Mouse (Mus musculus): ENCODE data around the gene Hps6. TPM values are rescaled to one million over a fixed set of nuclear protein-coding genes. Genes with fewer than 3 reads are reported as not detected.
"Not testable (repeated sequence)": the region's sequence is repeated elsewhere in the genome, so short reads cannot be mapped to it uniquely, and the experiment has no call there.

Hps6 gene
- total RNA-seq (2021), result 1 to 10 TPM; 4.9 to 5.5 TPM
- long read RNA-seq, experiment 1, transcript Hps6-201 (1 exons, 2,666 nt), result major isoform, 6 of 6 reads
- long read RNA-seq, experiment 1, partial matches to known transcripts, result 0 of 6 reads
- long read RNA-seq, experiment 1, other reads (novel, unspliced or antisense), result 0 of 6 reads
- long read RNA-seq, experiment 2, transcript Hps6-201 (1 exons, 2,666 nt), result major isoform, 10 of 10 reads
- long read RNA-seq, experiment 2, partial matches to known transcripts, result 0 of 10 reads
- long read RNA-seq, experiment 2, other reads (novel, unspliced or antisense), result 0 of 10 reads

- peak; percentile 63 to 81 for DNase-seq (ENCODE audit: low spot score in 2 of 2)
Observed at GRCm38 (mm10) chr19:46003371-46004226, at the start of gene Hps6. Gene Hps6, plus strand, starts transcription at chr19:46003508.

GRCm38 (mm10) chr19:45956736-45957135 is 46.6 kb upstream of the Hps6 start:
- DNase-seq (ENCODE audit: low spot score in 2 of 2), result no peak

GRCm38 (mm10) chr19:45960770-45961169 is 42.5 kb upstream of the Hps6 start:
- DNase-seq (ENCODE audit: low spot score in 2 of 2), result no peak

- no peak for DNase-seq (ENCODE audit: low spot score in 2 of 2)
Observed at GRCm38 (mm10) chr19:45984379-45984778, 18.9 kb upstream of the Hps6 start.

- DNase-seq (ENCODE audit: low spot score in 2 of 2), result no peak
Observed at GRCm38 (mm10) chr19:45988238-45988637, 15.1 kb upstream of the Hps6 start.

- no peak for DNase-seq (ENCODE audit: low spot score in 2 of 2)
Observed at GRCm38 (mm10) chr19:45991171-45991570, 12.1 kb upstream of the Hps6 start.

GRCm38 (mm10) chr19:45993441-45993840 is 9.9 kb upstream of the Hps6 start:
- not testable (repeated sequence) for DNase-seq (ENCODE audit: low spot score in 2 of 2)

GRCm38 (mm10) chr19:45993981-45994737 is 9.1 kb upstream of the Hps6 start:
- DNase-seq (ENCODE audit: low spot score in 2 of 2), result no peak

GRCm38 (mm10) chr19:45997365-45997764 is 5.9 kb upstream of the Hps6 start:
- no peak for DNase-seq (ENCODE audit: low spot score in 2 of 2)

- DNase-seq (ENCODE audit: low spot score in 2 of 2), result peak; percentile 75 to 89
Observed at GRCm38 (mm10) chr19:45997785-45998693, 5.3 kb upstream of the Hps6 start, which contains the start of gene Armh3. Gene Armh3, minus strand, starts transcription at chr19:45998488.

- DNase-seq (ENCODE audit: low spot score in 2 of 2), result no peak
Observed at GRCm38 (mm10) chr19:45998694-45999217, 4.6 kb upstream of the Hps6 start.

- DNase-seq (ENCODE audit: low spot score in 2 of 2), result no peak
Observed at GRCm38 (mm10) chr19:45999378-45999777, 3.9 kb upstream of the Hps6 start.

GRCm38 (mm10) chr19:46002279-46002678 is 1.0 kb upstream of the Hps6 start:
- no peak for DNase-seq (ENCODE audit: low spot score in 2 of 2)

- no peak for DNase-seq (ENCODE audit: low spot score in 2 of 2)
Observed at GRCm38 (mm10) chr19:46004814-46005466, 1.6 kb downstream of the Hps6 start.

- DNase-seq (ENCODE audit: low spot score in 2 of 2), result no peak
Observed at GRCm38 (mm10) chr19:46005680-46006079, 2.4 kb downstream of the Hps6 start.

- DNase-seq (ENCODE audit: low spot score in 2 of 2), result peak; percentile 64 to 85
Observed at GRCm38 (mm10) chr19:46014572-46015178, 11.4 kb downstream of the Hps6 start.

- no peak for DNase-seq (ENCODE audit: low spot score in 2 of 2)
Observed at GRCm38 (mm10) chr19:46016023-46016422, 12.7 kb downstream of the Hps6 start.

GRCm38 (mm10) chr19:46024959-46025358 is 21.7 kb downstream of the Hps6 start:
- no peak for DNase-seq (ENCODE audit: low spot score in 2 of 2)

GRCm38 (mm10) chr19:46026567-46026966 is 23.3 kb downstream of the Hps6 start:
- no peak for DNase-seq (ENCODE audit: low spot score in 2 of 2)
